Mouse (Mus musculus) heart, adult 2 months (tissue): ENCODE measurements at regions not wholly inside any gene's neighbourhood (a gene's known extent, or its start where the extent isn't known, plus 50 kb on each side); places are given as distances from the start of the nearest gene placed in this dataset.

Experiments
- CTCF ChIP-seq: fragments of 200-600 bp; IDR thresholded peaks from 2 replicates; pipeline ENCODE4 v1.8.1; 2022; ENCODE audit warnings: antibody characterized with exemption, mild to moderate bottlenecking, moderate library complexity
- POLR2A ChIP-seq: fragments of 200-500 bp; IDR thresholded peaks from 2 replicates; pipeline ENCODE4 v1.6.1; 2011; ENCODE audit warnings: mild to moderate bottlenecking, low read depth, low read length, control low read depth; ENCODE audit not compliant: insufficient read depth

DNA sequence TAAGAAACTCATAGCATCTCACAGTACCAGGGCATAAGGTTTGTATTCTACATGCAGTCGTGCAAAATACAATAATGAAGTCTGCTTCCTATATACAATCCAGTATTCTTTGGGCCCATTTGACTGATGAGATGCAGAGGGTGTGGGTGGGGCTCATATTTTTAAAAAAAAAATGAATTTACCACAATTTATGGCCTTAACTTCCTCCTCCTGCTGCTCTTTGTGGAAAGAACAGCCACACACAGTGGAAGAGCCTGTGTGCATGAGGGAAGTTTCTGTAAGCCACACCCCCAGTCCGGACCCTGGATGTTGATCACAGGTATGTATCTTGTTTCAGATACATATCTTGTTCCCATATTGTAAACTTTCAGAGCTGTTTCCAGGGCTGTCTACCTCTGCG, 143.5 kb upstream of the Mpp6 start:
- TF ChIP-seq CTCF (no peak), POLR2A (no peak)
